Mouse (Mus musculus): ENCODE data around the gene Pnpla7. TPM values are rescaled to one million over a fixed set of nuclear protein-coding genes. Genes with fewer than 3 reads are reported as not detected.

Pnpla7 gene
- total RNA-seq, 2 experiments from 2014 or later, result 23.8 to 24.7 TPM

GRCm38 (mm10) chr2:25065537-25065936 is 89.7 kb downstream of the Pnpla7 start:
- no peak for DNase-seq (ENCODE audit: low spot score in 2 of 2)

GRCm38 (mm10) chr2:25066552-25066951 is 90.7 kb downstream of the Pnpla7 start:
- DNase-seq (ENCODE audit: low spot score in 2 of 2), result no peak

DNA sequence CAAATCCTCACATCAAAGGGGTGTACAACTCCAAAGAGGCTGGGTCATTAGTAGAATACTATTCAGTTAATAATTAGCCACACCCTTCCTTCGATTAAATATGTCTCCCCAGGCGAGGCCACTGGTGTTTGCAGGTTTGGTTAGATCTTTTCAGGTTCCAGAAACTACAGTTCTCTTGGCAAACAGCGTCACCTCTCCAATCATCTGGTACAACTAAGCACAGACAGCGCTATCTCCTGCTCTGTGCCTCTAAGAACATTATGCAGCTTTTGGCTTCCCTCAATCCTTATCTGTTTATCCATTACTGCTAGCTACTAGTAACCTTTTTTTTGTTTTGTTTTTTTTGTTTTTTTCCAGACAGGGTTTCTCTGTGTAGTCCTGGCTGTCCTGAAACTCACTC is 93.7 kb downstream of the Pnpla7 start:
- DNase-seq (ENCODE audit: low spot score in 2 of 2), result no peak

DNA sequence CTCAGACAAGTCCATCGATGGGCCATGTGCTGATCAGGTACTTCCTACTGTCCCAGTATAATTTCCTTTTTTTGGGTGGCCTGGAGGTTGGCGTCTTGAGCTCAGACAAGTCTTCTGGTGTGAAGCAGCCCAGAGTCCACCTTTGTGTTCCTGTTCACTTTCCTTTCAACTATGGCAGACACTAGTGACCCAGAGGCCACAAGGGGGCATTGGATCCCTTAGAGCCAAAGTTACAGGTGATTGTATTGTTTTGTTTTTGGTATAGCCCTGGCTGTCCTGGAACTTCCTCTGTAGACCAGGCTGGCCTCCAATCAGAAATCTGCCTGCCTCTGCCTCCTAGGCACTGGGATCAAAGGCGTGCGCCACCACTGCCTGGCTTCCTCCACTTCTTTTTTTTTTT is 96.6 kb downstream of the Pnpla7 start:
- DNase-seq (ENCODE audit: low spot score in 2 of 2), result no peak

- DNase-seq (ENCODE audit: low spot score in 2 of 2), result no peak
Observed at GRCm38 (mm10) chr2:25075506-25075905, 99.7 kb downstream of the Pnpla7 start.

GRCm38 (mm10) chr2:25078967-25079366 is 103.1 kb downstream of the Pnpla7 start:
- no peak for DNase-seq (ENCODE audit: low spot score in 2 of 2)

- DNase-seq (ENCODE audit: low spot score in 2 of 2), result no peak
Observed at GRCm38 (mm10) chr2:25080076-25080475, 104.2 kb downstream of the Pnpla7 start, which contains the start of gene Entpd8. Entpd8 (plus strand) TSS chr2:25080304.

DNA sequence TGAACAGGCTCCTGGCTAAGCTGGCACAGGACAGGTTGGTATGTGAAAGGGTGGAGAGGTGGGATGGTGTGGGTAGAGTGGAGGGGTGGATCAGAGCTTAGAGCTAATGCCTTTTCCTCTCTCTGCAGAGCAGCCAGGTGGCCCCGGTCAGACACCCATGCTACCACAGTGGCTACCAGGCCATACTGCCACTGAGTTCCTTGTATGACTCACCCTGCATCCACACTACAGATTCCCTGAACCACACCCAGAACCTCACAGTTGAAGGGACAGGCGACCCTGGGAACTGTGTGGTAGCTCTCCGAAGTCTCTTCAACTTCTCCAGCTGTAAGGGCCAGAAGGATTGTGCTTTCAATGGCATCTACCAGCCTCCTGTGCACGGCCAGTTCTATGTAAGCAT is 107.9 kb downstream of the Pnpla7 start:
- DNase-seq (ENCODE audit: low spot score in 2 of 2), result no peak

DNA sequence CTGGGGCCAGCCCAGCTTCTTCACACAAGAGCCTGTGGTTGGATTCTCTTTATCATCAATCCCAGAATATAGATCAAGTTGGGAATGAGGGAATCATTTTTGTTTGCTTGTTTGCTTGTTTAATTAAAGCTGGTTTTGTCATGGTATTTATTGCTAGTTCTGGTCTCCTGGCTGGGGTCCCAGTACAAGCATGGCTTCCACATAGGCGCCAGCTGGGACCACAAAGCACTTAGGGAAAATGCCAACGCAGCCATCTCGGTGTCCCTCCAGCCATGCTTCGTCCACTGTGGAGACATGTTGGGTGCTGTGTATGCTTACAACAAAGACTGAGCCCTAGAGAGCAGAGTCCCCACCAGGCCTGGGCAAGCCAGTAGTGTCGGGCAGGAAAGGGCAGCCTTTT is 109.7 kb downstream of the Pnpla7 start:
- no peak for DNase-seq (ENCODE audit: low spot score in 2 of 2)

DNA sequence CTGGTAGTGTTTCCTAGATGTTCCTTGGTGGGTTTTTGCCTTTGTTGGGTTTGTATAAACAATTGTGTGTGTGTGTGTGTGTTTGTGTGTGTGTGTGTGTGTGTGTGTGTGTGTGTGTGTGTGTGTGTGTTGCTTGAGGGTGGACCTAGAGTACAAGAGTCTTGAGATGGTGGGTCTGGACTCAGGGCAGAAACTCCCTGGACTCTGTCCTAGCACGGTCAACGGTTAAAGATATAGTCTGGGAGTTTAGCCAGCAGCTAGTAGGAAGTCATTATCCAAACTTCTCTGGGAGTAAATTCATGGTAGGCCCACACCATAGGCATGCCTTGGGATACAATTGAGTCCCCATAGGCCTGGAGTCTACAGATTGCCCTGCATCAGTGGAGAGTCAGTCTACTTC is 112.0 kb downstream of the Pnpla7 start:
- DNase-seq (ENCODE audit: low spot score in 2 of 2), result no peak

GRCm38 (mm10) chr2:25088636-25089035 is 112.8 kb downstream of the Pnpla7 start:
- no peak for DNase-seq (ENCODE audit: low spot score in 2 of 2)

GRCm38 (mm10) chr2:25094785-25095108 is 118.9 kb downstream of the Pnpla7 start:
- no peak for DNase-seq (ENCODE audit: low spot score in 2 of 2)

GRCm38 (mm10) chr2:25095109-25095850 is 119.4 kb downstream of the Pnpla7 start, which contains the start of gene Noxa1:
Noxa1 (minus strand) TSS chr2:25095149.
- DNase-seq (ENCODE audit: low spot score in 2 of 2), result no peak

DNA sequence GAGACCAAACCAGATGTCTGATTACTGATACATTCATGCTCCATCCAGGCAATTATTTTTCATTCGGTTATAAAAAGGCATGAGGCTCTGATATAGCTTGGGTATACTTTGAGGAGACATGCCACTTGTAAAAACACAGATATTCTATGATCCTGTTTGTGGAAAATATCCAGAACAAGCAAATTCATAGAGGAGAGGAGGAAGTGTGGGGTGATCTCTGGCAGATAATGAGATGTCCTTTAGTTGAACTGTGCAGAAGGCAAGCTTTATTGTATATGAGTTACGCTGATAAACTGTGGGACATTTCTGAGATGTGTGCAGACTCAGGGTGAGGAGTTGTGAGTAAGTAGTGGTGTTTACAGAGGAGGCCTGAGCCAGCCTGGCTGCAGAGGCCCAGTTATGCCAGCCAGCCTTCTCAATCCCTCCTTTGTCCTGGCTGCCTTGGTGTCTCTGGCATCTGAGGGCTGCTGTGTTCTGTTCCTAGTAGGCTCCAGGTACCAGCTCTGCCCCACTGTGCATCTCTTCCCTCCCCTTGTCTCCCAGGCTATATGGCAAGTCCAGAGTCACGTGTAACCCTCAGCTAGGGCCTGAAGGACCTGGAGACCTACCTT is 122.3 kb downstream of the Pnpla7 start:
- DNase-seq (ENCODE audit: low spot score in 2 of 2), result no peak

DNA sequence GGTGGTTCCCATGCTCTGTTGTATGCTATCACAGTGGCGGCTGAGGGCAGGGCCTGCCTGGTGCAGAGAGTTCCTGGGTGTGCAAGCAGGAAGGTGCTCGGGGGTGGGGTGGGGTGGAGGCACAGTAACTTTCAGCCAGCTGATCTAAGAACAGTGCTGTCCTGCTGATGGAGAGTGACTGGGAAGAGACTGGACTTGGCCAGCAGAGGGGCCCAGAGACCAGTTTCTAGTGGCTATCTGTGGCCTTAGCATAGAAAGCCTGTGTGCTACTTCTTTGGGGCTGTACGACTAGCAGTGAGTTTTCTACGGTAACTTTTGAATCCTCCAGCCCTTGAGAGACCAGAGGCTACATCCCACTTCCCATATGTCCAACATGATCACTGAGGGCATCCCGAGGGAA is 123.1 kb downstream of the Pnpla7 start:
- DNase-seq (ENCODE audit: low spot score in 2 of 2), result peak; percentile 46 to 60

GRCm38 (mm10) chr2:25099703-25100102 is 123.9 kb downstream of the Pnpla7 start:
- DNase-seq (ENCODE audit: low spot score in 2 of 2), result no peak

Small RNA genes lying within 50 kb of the gene (microRNA-seq; reads per million reads assigned to microRNA genes)
- gene Gm22875 (0 reads per million in 2 experiments), gene Gm24328 (0 to 0.23 reads per million in 2 experiments), gene Mir7664 (0 to 0.57 reads per million in 2 experiments)

Other genes starting within 250 kb of the Pnpla7 start
- 100 to 1,000 TPM in 1 of 2 experiments, 10 to 100 TPM in 1; 94.8 to 105 TPM for gene Cacna1b, start 212.9 kb upstream of the Pnpla7 start, total RNA-seq (2021)
- gene Ehmt1, start 56.4 kb upstream of the Pnpla7 start, total RNA-seq (2021), result 10 to 100 TPM; 74.8 to 75.6 TPM
- 10 to 100 TPM; 16.5 to 17.5 TPM for gene Arrdc1, start 40.8 kb upstream of the Pnpla7 start, total RNA-seq (2021)
- 10 to 100 TPM; 34.6 to 36.8 TPM for gene Zmynd19, start 26.2 kb upstream of the Pnpla7 start, total RNA-seq (2021)
- gene Dph7, start 13.6 kb upstream of the Pnpla7 start, total RNA-seq (2021), result 10 to 100 TPM; 29.7 TPM
- gene Mrpl41, start 935 bp upstream of the Pnpla7 start, total RNA-seq (2021), result 10 to 100 TPM; 96.8 to 99.2 TPM
- gene Nsmf, start 78.3 kb downstream of the Pnpla7 start, total RNA-seq (2021), result 1,000 to 10,000 TPM in 1 of 2 experiments, 100 to 1,000 TPM in 1; 982 to 1,031 TPM
- not detected for gene Entpd8, start 104.3 kb downstream of the Pnpla7 start, total RNA-seq (2021)
- not detected for gene Noxa1, start 119.1 kb downstream of the Pnpla7 start, total RNA-seq (2021)
- gene Nrarp, start 204.7 kb downstream of the Pnpla7 start, total RNA-seq (2021), result 10 to 100 TPM; 38.1 to 49.8 TPM
- gene Tor4a, start 220.9 kb downstream of the Pnpla7 start, total RNA-seq (2021), result 1 to 10 TPM; 1.7 to 2.0 TPM
- gene Nelfb, start 235.5 kb downstream of the Pnpla7 start, total RNA-seq (2021), result 10 to 100 TPM; 50.7 to 51.7 TPM
- not detected for gene Stpg3, start 238.6 kb downstream of the Pnpla7 start, total RNA-seq (2021)
- not detected for gene Fam166a, start 242.7 kb downstream of the Pnpla7 start, total RNA-seq (2021)
- 100 to 1,000 TPM; 415 to 455 TPM for gene Tubb4b, start 248.7 kb downstream of the Pnpla7 start, total RNA-seq (2021)